Mouse (Mus musculus): ENCODE data around the gene Coil. TPM values are rescaled to one million over a fixed set of nuclear protein-coding genes. Genes with fewer than 3 reads are reported as not detected.

The Coil gene
- total and polyA plus RNA-seq, 3 experiments: 2.8 to 4.8 (median 4.8) TPM

DNA sequence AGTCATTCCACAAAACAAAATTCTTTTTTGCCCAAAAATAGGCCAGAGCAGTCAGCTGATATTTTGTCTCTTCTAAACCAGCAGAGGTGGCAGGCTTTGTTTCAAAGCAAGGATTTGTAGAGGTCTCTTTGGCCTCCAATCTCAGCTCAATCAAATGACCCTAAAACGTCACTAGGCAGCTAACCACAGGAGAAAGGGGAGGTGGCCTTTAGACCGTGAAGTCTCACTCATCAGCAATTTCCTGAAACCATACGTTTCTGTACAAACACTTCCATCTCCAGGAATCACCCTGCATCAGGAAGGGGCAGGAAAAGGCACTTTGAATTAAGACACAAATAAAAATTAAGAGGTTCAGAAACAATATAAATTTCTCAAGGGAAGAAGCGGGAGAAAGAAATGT lies 15.2 kb upstream of the Coil start:
- intact Hi-C loops (cut with DNase I): loop anchor here (1.0 to 10.0 kb wide), 4 partner anchors 46 to 970 kb away; partner anchors contain the start of gene Dynll2
- Histone ChIP-seq H3K4me3 (peak overlapping the region; percentile 63), H3K4me1 (ENCODE audit: control insufficient read depth, insufficient read depth, low read length) (no peaks in the 10 kb centered on the region), H3K27me3 (ENCODE audit: control insufficient read depth, insufficient read depth, low read length) (no peaks in the 10 kb centered on the region), H3K79me2 (replicated peaks; ENCODE audit: control insufficient read depth, insufficient read depth, low read length) (no peaks in the 10 kb centered on the region), H3K36me3 (ENCODE audit: control insufficient read depth, insufficient read depth, low read length) (no peaks in the 10 kb centered on the region), H3K27ac (peak overlapping the region; percentile 66), H3K9ac (ENCODE audit: low read depth, low read length) (peak overlapping the region; percentile 50; the same call in 1 of the 2 replicates)
- peak in 1 of 2 experiments; percentile 11 for DNase-seq
- TF ChIP-seq CTCF (IDR thresholded peaks at IDR 0.05) (no peak), POLR2A (IDR thresholded peaks at IDR 0.05; ENCODE audit: insufficient read depth, low read depth, low read length) (no peak), EP300 (IDR thresholded peaks at IDR 0.05; ENCODE audit: insufficient read depth, low read depth, low read length) (no peak)
- 2% methylated on average over 4 of the region's 4 CpGs for WGBS

DNA sequence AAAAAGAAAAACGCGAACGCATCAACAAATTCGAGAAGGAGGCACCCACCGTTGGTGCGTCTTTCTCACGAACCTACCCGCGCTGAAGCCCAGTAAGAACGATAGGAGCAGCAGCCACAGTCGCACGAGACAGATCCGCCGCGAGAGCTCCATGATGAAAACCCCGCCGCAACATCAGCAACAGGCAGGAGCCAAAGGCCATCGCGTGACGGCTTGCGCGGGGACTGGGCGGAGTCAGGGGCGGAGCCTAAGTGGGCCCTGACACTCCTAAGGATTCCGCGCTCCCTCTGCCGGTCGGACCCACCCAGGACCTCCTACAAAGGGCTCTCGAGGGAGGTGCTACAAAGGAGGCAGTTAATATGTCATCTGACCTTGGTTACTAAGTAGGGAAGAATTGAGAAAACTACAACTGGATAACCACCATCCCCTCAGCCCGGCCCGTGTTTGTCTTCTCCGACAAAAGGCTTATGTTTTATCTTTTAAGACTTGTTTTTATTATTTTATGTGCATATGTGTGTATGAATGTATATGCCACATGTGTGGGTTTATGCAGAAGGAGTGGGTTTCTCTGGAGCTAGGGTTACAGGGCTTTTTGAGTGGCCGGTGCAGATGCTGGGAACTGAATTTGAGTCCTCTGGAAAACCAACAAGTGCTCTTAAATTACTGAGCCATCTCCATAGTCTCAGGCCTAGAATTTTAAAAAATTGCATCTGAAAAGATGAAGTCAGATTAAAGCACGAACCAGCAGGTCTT lies 14.7 kb upstream of the Coil start, which contains the start of gene Scpep1:
Gene Scpep1, minus strand, starts transcription at position 249 of the 753 bp plus-strand sequence.
- Histone ChIP-seq H3K9ac (ENCODE audit: low read depth, low read length) (peak within 1 kb of the TSS; percentile 50), H3K36me3 (ENCODE audit: control insufficient read depth, insufficient read depth, low read length) (no peaks in the 10 kb centered on the region), H3K4me3 (peak within 1 kb of the TSS; percentile 63), H3K79me2 (replicated peaks; ENCODE audit: control insufficient read depth, insufficient read depth, low read length) (no peaks in the 10 kb centered on the region), H3K4me1 (ENCODE audit: control insufficient read depth, insufficient read depth, low read length) (no peaks in the 10 kb centered on the region), H3K27ac (peak within 1 kb of the TSS; percentile 66), H3K27me3 (ENCODE audit: control insufficient read depth, insufficient read depth, low read length) (no peaks in the 10 kb centered on the region)
- 5% methylated on average over 34 of the region's 34 CpGs for WGBS
- peak; percentile 95 for TF ChIP-seq CTCF (IDR thresholded peaks at IDR 0.05)
- TF ChIP-seq EP300 (IDR thresholded peaks at IDR 0.05; ENCODE audit: insufficient read depth, low read depth, low read length): 0 out of 2 replicates have a peak, but pooled peaks have one; percentile 65
- peak; percentile 73 for TF ChIP-seq POLR2A (IDR thresholded peaks at IDR 0.05; ENCODE audit: insufficient read depth, low read depth, low read length)
- peak; percentile 97 to 98 for DNase-seq
- intact Hi-C loops (cut with DNase I): loop anchor here (1.0 to 10.0 kb wide), 4 partner anchors 47 to 971 kb away; partner anchors contain the start of gene Dynll2

DNA sequence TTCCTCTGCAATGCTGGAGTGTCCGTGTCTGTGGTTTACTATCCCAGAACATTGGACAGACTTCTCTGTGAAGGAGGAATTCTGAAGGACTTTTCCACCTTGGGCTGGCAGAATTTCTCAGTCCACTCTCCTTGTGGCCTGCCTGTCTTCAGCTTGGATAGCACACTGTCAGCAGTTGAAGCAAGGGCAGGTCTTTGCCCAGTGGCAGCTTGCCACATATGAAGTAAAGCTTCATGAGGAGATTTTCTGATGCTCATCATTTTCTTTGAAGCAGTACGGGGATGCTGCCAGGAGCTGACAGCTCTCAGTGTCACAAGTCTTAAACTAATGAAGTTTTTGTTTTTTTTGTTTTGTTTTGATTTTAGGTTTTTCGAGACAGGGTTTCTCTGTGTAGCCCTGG lies 11.2 kb upstream of the Coil start:
- WGBS: 67% methylated on average over 3 of the region's 3 CpGs
- TF ChIP-seq CTCF (IDR thresholded peaks at IDR 0.05): no peak
- no peak for TF ChIP-seq EP300 (IDR thresholded peaks at IDR 0.05; ENCODE audit: insufficient read depth, low read depth, low read length)
- TF ChIP-seq POLR2A (IDR thresholded peaks at IDR 0.05; ENCODE audit: insufficient read depth, low read depth, low read length): no peak
- Histone ChIP-seq H3K36me3 (ENCODE audit: control insufficient read depth, insufficient read depth, low read length) (no peaks in the 10 kb centered on the region), H3K27ac (no peak overlapping the region), H3K79me2 (replicated peaks; ENCODE audit: control insufficient read depth, insufficient read depth, low read length) (no peaks in the 10 kb centered on the region), H3K4me1 (ENCODE audit: control insufficient read depth, insufficient read depth, low read length) (no peaks in the 10 kb centered on the region), H3K4me3 (no peak overlapping the region), H3K27me3 (ENCODE audit: control insufficient read depth, insufficient read depth, low read length) (no peaks in the 10 kb centered on the region), H3K9ac (ENCODE audit: low read depth, low read length) (no peak overlapping the region)
- intact Hi-C loops (cut with DNase I): loop anchor here (10.0 kb wide), 2 partner anchors 744 to 974 kb away; partner anchors contain the start of gene Dynll2
- DNase-seq: no peak

DNA sequence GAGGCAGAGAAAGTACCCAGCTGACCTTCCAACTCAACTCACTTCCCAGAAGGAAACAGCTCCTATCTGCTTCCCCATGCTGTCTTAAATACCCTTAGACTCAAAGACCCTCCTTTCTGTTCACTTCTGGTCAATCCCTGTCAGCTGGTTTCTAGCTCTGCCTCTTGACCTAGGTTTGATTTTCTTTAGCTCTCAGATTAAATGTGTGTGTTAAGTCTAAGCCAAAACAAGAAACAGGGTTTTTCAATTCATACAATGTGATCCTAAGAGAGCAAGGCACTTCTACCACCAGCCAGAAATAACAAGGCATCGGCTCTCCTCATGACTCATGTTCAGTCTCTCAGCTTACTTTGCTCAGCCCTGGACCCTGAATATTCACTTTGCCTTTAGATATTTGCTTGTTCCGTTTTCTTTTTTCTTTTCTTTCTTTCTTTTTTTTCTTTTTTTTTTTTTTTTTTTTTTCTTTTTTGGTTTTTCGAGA lies 3.1 kb upstream of the Coil start, which contains the start of gene Elobl:
Gene Elobl, minus strand, starts transcription at position 51 of the 481 bp plus-strand sequence.
- 61% methylated on average over 2 of the region's 3 CpGs for WGBS

DNA sequence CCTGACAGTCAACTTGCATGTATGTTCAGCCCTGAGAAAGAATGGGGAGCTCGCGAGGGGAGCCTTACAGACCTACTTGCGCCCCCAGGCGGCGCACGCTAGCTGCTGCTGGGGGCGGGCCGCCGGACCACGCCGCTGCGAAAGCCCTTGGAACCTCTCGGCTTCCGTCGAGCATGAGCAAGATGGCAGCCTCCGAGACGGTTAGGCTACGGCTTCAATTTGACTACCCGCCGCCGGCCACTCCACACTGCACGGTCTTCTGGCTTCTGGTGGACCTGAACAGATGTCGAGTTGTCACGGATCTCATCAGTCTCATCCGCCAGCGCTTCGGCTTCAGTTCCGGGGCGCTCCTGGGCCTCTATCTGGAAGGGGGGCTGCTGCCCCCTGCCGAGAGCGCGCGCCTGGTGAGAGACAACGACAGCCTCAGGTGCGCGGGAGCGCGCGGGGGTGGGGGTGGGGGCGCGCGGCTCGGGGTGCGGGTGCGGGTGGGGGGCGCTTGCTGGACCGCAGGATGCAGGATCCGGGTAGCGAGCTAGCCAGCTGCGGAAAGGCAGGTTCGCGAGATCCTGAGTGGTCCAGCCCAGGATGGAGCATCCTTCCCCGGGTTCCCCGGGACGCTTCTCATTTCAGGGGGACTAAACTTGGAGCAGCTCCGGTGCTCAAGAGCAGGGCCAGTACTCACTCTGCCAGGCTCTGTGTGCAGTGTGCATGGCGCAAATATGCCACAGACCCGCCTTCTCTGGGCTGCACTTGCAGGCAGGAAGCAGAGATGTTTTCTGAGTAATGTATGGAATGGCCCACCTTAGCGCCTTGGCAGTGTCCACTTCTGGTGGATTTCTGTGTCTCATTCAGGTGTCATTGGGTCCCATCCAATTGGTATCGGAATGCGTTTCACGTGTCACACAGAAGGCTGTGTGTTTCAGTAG lies 4.0 kb downstream of the Coil start:
- peak; percentile 94 to 95 for DNase-seq
- H3K4me3 ChIP-seq: peak overlapping the region; percentile 65
- H3K9ac ChIP-seq (ENCODE audit: low read depth, low read length): peak overlapping the region; percentile 61
- H3K27ac ChIP-seq: peak overlapping the region; percentile 77
- H3K79me2 ChIP-seq (replicated peaks; ENCODE audit: control insufficient read depth, insufficient read depth, low read length): peaks cover 4% of the 10 kb centered on the region; the same call in 1 of the 2 replicates
- H3K36me3 ChIP-seq (ENCODE audit: control insufficient read depth, insufficient read depth, low read length): no peaks in the 10 kb centered on the region
- 1% methylated on average over 62 of the region's 62 CpGs for WGBS
- TF ChIP-seq POLR2A (IDR thresholded peaks at IDR 0.05; ENCODE audit: insufficient read depth, low read depth, low read length) (peak; percentile 47; the same call in 1 of the 2 replicates), CTCF (IDR thresholded peaks at IDR 0.05) (peak; percentile 91), EP300 (IDR thresholded peaks at IDR 0.05; ENCODE audit: insufficient read depth, low read depth, low read length) (peak; percentile 73; the same call in 1 of the 2 replicates)
- no peaks in the 10 kb centered on the region for H3K27me3 ChIP-seq (ENCODE audit: control insufficient read depth, insufficient read depth, low read length)
- peaks cover 4% of the 10 kb centered on the region for H3K4me1 ChIP-seq (ENCODE audit: control insufficient read depth, insufficient read depth, low read length)
- intact Hi-C loops (cut with DNase I): loop anchor here (1.0 kb wide), 1 partner anchor 126 kb away; no protein-coding TSS in a partner anchor

More for the DNA sequence above, 3.1 kb upstream of the Coil start, which contains the start of gene Elobl:
- TF ChIP-seq CTCF (IDR thresholded peaks at IDR 0.05) (no peak), EP300 (IDR thresholded peaks at IDR 0.05; ENCODE audit: insufficient read depth, low read depth, low read length) (no peak), POLR2A (IDR thresholded peaks at IDR 0.05; ENCODE audit: insufficient read depth, low read depth, low read length) (no peak)
- DNase-seq: no peak
- Histone ChIP-seq H3K9ac (ENCODE audit: low read depth, low read length) (no peak within 1 kb of the TSS), H3K27me3 (ENCODE audit: control insufficient read depth, insufficient read depth, low read length) (no peaks in the 10 kb centered on the region), H3K27ac (no peak within 1 kb of the TSS), H3K4me1 (ENCODE audit: control insufficient read depth, insufficient read depth, low read length) (no peaks in the 10 kb centered on the region), H3K4me3 (no peak within 1 kb of the TSS), H3K36me3 (ENCODE audit: control insufficient read depth, insufficient read depth, low read length) (no peaks in the 10 kb centered on the region), H3K79me2 (replicated peaks; ENCODE audit: control insufficient read depth, insufficient read depth, low read length) (no peaks in the 10 kb centered on the region)
- intact Hi-C loops (cut with DNase I): no loop called here

All from heart, adult 2 months (tissue).